Mouse (Mus musculus) erythroblast, adult 5-6 weeks (primary cell): Measurements from ENCODE around the gene Slc25a26. TPM values are rescaled to one million over a fixed set of nuclear protein-coding genes. Genes with fewer than 3 reads are reported as not detected.

Experiments
- ATAC-seq: replicated peaks from 2 replicates; pipeline ENCODE4 v1.8.0; 2016; ENCODE audit warnings: moderate number of reproducible peaks, mild to moderate bottlenecking, moderate TSS enrichment, inconsistent platforms; ENCODE audit not compliant: poor library complexity, low FRiP score, severe bottlenecking
- total RNA-seq, 2 experiments: library from RNA; stranded (forward) in 1 of 2; stranded (reverse) in 1 of 2; fragments of 150-400 nt in 1 of 2; fragments of 200-764, 138-1000 nt in 1 of 2; gene quantifications; 2 replicates each; pipeline versions ENCODE4 v1.2.3 to v1.2.4; 2015 to 2017; ENCODE audit warnings: low replicate concordance in 2 of 2

Gene Slc25a26
- total RNA-seq (2015; ENCODE audit: low replicate concordance) (1.5 and 10.9 TPM in 2 replicates), total RNA-seq (2017; ENCODE audit: low replicate concordance) (0.84 and 1.5 TPM in 2 replicates)

DNA sequence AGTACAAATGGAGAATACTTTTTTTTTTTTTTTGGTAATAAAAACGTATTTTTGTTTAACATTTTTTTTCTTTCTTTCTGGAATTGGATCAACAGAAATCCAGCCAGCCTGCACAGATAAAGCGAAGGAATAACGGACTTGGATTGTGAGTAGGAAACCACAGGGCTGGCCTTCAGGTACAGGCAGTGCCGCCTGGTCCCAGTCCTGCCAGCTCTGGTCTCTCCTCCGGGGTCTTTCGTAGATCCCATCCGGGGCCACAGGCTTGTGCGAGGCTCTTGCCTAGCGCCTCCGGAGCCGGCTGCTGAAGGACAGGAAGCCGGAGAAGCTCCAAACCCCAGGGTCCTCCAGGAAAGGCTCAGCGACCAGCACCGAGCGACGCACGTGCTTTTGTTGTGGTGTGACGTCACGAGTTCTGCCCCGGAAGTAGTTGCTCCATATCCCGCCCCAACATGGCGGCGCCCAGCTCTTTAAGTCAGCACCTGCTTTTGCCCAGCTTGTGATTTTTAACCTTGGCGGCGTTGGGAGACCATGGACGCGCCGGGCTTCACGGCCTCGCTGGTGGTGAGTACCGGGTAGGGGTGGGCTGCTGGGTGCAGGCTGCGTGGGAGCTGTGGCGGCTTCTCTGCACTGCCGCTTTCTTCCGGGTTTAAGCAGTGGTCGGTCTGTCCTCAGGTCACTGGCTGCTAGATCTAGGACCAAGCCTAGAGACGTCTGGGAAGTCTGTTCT is at the start of gene Slc25a26:
Slc25a26 (plus strand) TSS at position 435 of the 727 bp plus-strand sequence.
- ATAC-seq, result peak; percentile 93

GRCm38 (mm10) chr6:94464037-94464891 is 35.9 kb upstream of the Slc25a26 start:
- no peak for ATAC-seq

- no peak for ATAC-seq
These were observed 33.5 kb upstream of the Slc25a26 start for GRCm38 (mm10) chr6:94466508-94467205.

DNA sequence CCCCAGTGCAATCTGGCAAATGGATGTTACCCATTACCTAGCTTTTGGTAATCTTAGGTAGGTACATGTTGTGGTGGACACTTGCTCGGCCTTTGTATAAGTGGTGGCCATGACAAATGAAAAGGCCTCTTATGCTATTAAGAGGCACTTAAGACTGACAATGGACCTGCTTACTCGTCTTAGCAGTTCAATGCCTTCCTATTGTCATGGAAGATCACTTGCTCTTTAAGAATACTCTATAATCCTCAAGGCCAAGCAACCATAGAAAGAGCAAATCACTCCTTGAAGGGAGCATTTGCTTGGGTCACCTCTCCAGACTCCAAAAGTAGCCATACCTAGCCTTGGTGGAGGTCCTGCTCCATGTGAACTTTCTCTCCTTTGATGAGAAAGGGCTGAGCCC is 7.4 kb upstream of the Slc25a26 start:
- ATAC-seq, result no peak

GRCm38 (mm10) chr6:94503963-94504362 is 3.8 kb downstream of the Slc25a26 start:
- no peak for ATAC-seq

DNA sequence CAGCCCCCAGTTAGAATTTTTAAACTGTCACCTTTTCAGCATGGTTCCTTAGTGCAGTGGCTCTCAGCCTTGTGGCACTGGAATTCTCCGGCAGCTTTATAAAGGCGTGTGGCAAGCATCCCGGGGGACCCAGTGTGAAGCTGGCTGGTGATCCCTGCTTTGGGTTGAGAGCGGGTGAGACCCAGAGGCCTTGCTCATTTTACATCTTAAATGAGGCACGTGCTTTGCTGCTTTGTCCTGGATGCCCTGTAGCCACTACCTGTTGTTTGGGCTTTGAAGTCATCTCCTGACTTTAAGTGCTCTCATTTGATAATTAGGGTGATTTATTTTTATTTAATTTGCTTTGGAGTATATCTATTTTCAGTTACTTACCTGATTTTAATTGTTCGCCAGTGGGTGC is 7.8 kb downstream of the Slc25a26 start:
- ATAC-seq, result no peak

DNA sequence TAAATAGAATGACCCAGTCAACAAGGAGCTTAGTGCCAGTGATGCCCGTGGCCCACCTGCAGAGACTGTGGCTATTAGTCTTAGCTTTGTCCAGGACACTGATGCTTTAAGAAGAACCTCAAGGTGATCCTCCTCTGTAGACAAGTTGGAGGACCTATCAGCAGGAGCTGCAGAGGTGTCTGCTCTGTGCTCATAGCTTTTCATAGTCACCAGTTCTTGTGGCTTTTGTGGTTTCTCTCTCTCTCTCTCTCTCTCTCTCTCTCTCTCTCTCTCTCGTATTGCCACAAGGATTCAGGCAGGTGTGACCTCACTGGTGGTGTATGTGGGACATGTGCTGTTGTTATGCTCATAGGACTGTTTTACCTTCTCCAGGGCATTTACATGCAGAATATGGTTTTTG is 8.7 kb downstream of the Slc25a26 start:
- ATAC-seq, result no peak

- ATAC-seq, result no peak
These were observed 9.1 kb downstream of the Slc25a26 start for GRCm38 (mm10) chr6:94509220-94509619.

- ATAC-seq, result no peak
These were observed 18.0 kb downstream of the Slc25a26 start for GRCm38 (mm10) chr6:94518171-94518570.

DNA sequence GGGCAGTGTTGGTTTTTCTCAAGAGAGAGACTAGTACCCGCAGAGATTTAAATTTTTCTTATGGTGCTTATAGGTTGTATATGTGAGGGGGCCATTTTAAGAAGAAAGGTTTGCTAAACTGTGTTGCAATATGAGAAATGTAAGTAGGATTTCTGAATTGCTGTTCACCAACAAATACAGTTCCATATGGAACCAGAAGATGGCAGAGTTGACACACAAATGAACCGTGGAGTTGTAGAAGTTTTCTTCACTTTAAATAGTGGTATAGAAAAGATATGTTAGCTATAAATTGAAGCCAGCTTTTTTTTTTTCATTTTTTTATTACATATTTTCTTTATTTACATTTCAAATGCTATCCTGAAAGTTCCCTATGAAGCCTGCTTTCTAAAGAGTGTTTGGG is 24.2 kb downstream of the Slc25a26 start:
- ATAC-seq, result no peak

DNA sequence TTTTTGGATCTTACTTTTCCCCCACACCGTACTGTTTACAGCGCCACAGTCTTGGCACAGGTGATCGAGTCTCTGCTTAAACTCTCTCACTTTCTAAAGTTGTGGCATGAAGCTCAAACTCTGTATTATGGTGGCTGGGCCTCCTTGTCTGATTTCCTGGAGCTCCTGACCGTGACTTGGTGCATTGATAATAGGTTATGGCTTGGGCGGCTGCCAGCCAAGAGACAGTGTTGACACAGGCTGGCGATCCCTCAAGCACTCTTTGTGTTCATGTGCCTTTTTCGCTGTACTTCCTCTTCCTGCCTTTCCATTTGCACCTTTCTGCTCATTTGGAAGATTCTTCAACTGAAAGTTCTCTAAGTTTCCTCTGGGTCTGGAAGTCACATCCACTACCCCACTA is 30.6 kb downstream of the Slc25a26 start:
- no peak for ATAC-seq

DNA sequence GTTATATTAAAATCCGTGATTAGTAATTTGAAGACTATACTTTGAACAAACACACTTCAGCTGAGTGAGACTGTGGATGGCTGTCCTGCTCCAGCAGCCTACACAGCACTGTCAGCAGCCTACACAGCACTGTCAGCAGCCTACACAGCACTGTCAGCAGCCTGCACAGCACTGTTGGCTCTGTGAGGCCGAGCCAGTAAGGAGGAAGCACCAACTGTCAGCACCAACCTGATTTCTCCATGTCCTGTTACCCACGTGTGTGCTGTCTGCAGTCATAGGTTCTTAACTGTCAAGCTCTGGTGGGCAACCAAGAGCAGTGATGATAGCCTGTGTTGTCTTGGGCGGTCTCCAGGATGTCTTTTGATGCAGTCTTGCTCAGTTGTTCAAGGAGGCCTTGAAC is 32.0 kb downstream of the Slc25a26 start:
- no peak for ATAC-seq

DNA sequence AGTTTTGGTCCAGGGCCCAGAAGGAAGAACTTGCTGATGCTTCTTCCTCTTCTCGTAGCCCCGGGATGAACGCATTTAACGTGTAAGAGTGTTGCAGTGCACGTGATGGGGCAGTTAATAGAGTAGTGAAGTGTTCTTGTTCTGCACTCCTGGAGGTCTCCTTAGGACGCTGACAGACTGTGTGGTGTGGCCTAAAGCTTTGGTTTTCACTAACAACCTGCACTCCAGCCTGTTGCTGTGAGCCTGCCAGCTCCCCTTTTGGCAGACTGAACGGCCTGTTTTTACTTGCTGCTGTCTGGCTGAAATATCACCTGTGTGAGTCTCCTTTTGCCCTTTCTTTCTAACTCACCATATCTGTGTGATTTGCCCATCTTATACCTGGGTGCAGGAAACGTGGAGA is 36.3 kb downstream of the Slc25a26 start:
- no peak for ATAC-seq

DNA sequence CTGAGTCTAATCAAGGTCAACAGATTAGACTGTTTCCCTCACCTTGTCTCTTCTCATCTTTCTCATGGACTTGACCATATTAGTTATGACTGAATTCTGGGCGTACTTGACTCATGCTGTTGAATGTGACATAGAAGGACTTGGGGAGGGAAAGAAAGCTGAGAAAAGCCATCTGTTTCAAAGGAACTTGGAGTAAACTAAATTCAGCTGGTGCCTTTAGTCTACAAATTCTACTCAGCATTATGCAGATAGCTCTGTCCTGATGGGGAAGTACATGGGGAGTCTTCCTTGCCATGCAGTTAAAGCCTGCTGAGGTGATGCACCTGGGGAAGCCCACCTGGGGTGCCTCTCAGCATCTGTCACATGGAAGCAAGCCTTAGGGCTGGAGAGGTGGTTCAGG is 37.5 kb downstream of the Slc25a26 start:
- no peak for ATAC-seq

GRCm38 (mm10) chr6:94540090-94540489 is 40.0 kb downstream of the Slc25a26 start:
- no peak for ATAC-seq

DNA sequence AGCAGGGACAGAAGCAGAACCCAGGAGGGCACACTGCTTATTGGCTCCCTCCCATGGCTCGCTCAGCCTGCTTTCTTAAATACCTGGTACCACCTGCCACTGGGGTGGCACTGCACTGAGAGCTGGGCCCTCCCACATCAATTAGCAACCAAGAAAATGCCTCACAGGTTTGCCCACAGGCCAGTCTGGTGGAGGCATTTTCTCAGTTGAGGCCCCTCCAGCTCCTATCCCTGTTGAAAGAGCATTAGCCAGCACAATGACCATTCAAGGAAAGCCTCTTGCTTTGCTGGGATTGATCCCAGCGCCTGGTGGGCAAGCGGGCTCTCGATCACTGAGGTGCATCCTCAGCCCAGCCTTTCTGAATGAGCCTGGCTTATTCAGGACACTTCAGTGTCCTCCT is 40.5 kb downstream of the Slc25a26 start:
- no peak for ATAC-seq

DNA sequence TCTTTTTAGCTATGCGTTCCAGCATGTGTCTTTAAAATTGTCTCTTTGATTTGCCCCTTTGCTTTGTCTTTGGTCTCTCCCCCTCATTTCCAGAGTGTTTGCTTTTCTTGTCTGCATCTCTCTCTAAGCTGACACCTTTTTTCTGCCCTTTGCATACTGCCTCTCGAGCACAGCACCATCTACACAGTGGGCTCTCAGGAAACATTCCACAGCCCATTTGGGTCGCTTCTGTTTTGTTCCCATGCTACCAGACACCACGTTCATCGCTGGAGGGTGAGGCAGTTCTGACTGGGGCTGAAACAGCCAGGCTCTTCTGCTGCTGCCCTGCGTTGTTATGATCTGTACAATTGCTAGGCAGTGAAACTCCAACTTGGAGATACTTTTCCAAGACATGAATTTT is 41.0 kb downstream of the Slc25a26 start:
- ATAC-seq, result no peak

GRCm38 (mm10) chr6:94541854-94542253 is 41.7 kb downstream of the Slc25a26 start:
- ATAC-seq, result no peak

- ATAC-seq, result no peak
These were observed 44.0 kb downstream of the Slc25a26 start for GRCm38 (mm10) chr6:94543902-94544840.
